Mouse (Mus musculus): ENCODE measurements around the gene Sfxn2. TPM values are rescaled to one million over a fixed set of nuclear protein-coding genes. Genes with fewer than 3 reads are reported as not detected.

Gene Sfxn2
- polyA plus RNA-seq, 2 experiments: 7.4 to 15.0 TPM

DNA sequence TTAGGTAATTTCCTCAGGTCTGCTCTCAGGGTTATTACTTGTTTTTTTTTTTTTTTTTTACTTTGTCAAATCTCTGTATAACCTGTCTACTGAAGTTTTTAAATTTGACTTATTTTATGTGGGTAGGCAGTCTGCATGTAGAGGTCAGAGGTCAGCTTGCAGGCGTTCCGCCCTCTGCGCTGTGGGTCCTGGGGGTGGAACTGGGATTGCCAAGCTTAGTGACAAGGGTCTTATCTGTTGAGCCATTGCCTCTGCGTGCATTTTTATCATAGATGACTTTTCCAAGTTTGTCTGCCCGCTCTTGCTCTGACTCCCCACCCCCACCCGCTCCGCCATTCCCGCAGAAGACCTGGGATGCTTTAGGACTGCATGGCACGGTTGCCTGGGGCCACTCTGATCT is 62.6 kb downstream of the Sfxn2 start:
- no peaks in the 10 kb centered on the region for H3K9me3 ChIP-seq (ENCODE audit: control insufficient read depth, low read length)
- no peak overlapping the region for H3K4me3 ChIP-seq (ENCODE audit: insufficient read depth in 1 of 2, low read depth in 2 of 2, low read length in 2 of 2)
- peak overlapping the region; percentile 11; the same call in 1 of the 2 replicates for H3K4me2 ChIP-seq (ENCODE audit: low read depth)
- 39% methylated on average over 9 of the region's 9 CpGs for WGBS (ENCODE audit: insufficient replicate concordance)
- H3K4me1 ChIP-seq (replicated peaks; ENCODE audit: control insufficient read depth in 2 of 2, insufficient read depth in 2 of 2, low read length in 1 of 2): peaks cover 21 to 45% of the 10 kb centered on the region in 2 experiments
- no peak for TF ChIP-seq CTCF (IDR thresholded peaks at IDR 0.05; ENCODE audit: low read depth)
- no peak for TF ChIP-seq EP300 (IDR thresholded peaks at IDR 0.05; ENCODE audit: low read depth)
- H3K9ac ChIP-seq (replicated peaks): no peak overlapping the region
- DNase-seq (ENCODE audit: low read depth in 3 of 3, low spot score in 3 of 3) (peak in 1 of 3 experiments; percentile 36), ATAC-seq (ENCODE audit: insufficient read depth) (peak; percentile 52; the same call in 1 of the 2 replicates)
- H3K27ac ChIP-seq: no peak overlapping the region
- H3K27me3 ChIP-seq (ENCODE audit: control insufficient read depth, insufficient read depth, low read length): no peaks in the 10 kb centered on the region
- H3K36me3 ChIP-seq (replicated peaks; ENCODE audit: control insufficient read depth, insufficient read depth, low read depth): no peaks in the 10 kb centered on the region; the same call in 1 of the 2 replicates

DNA sequence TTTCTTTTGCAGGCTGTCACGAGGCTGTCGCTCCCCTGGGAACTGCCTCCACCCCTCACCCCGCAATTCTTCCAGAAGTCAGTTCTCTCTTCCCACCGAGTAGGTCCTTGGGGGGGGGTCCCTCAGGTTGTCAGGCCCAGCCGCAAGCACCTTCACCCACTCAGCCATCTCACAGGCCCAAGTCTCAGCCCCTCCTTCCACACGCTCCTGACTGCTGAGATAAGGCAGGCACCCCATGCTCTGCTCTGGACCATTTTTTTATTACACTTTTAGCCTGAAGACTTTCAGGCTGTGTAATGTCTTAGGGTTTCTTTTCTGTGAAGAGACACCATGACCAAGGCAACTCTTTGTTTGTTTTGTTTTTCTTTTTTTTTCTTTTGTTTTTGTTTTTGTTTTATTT is 64.4 kb downstream of the Sfxn2 start:
- Histone ChIP-seq H3K4me1 (replicated peaks; ENCODE audit: control insufficient read depth in 2 of 2, insufficient read depth in 2 of 2, low read length in 1 of 2) (peaks cover 21 to 57% of the 10 kb centered on the region in 2 experiments), H3K9me3 (ENCODE audit: control insufficient read depth, low read length) (no peaks in the 10 kb centered on the region), H3K4me3 (ENCODE audit: insufficient read depth in 1 of 2, low read depth in 2 of 2, low read length in 2 of 2) (no peak overlapping the region), H3K36me3 (replicated peaks; ENCODE audit: control insufficient read depth, insufficient read depth, low read depth) (no peaks in the 10 kb centered on the region; the same call in 1 of the 2 replicates), H3K9ac (replicated peaks) (no peak overlapping the region), H3K27me3 (ENCODE audit: control insufficient read depth, insufficient read depth, low read length) (no peaks in the 10 kb centered on the region), H3K27ac (no peak overlapping the region), H3K4me2 (ENCODE audit: low read depth) (no peak overlapping the region)
- ATAC-seq (ENCODE audit: insufficient read depth) (0 out of 2 replicates have a peak, but pooled peaks have one; percentile 44), DNase-seq (ENCODE audit: low read depth in 3 of 3, low spot score in 3 of 3) (peak in 1 of 3 experiments; percentile 39)
- WGBS (ENCODE audit: insufficient replicate concordance): 56% methylated on average over 6 of the region's 6 CpGs
- TF ChIP-seq CTCF (IDR thresholded peaks at IDR 0.05; ENCODE audit: low read depth) (no peak), EP300 (IDR thresholded peaks at IDR 0.05; ENCODE audit: low read depth) (no peak)

DNA sequence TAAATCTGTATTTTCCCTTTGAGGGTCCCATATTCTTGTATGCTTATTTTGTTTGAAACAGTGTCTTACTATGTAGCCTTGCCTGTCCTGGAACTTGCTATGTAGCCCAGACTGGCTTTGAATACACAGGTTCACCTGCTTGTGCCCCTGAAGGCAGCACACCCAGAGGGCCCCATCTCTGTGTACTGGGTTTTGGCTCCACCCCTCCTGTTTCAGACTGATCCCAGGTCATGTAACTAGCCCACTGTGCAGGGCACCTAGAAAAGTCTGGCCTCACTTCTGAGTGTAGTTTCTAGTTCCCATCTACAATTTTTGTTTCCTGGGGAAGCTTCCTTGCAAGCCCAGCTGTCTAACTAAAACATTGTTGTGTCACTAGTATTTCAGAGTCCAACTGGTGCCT is 65.9 kb downstream of the Sfxn2 start:
- no peak overlapping the region for H3K27ac ChIP-seq
- no peaks in the 10 kb centered on the region for H3K9me3 ChIP-seq (ENCODE audit: control insufficient read depth, low read length)
- H3K4me3 ChIP-seq (ENCODE audit: insufficient read depth in 1 of 2, low read depth in 2 of 2, low read length in 2 of 2): no peak overlapping the region
- no peaks in the 10 kb centered on the region for H3K27me3 ChIP-seq (ENCODE audit: control insufficient read depth, insufficient read depth, low read length)
- ATAC-seq (ENCODE audit: insufficient read depth): no peak
- H3K4me2 ChIP-seq (ENCODE audit: low read depth): no peak overlapping the region; the same call in 1 of the 2 replicates
- H3K36me3 ChIP-seq (replicated peaks; ENCODE audit: control insufficient read depth, insufficient read depth, low read depth): no peaks in the 10 kb centered on the region; the same call in 1 of the 2 replicates
- no peak overlapping the region for H3K9ac ChIP-seq (replicated peaks)
- DNase-seq (ENCODE audit: low read depth in 3 of 3, low spot score in 3 of 3): no peak
- H3K4me1 ChIP-seq (replicated peaks; ENCODE audit: control insufficient read depth in 2 of 2, insufficient read depth in 2 of 2, low read length in 1 of 2): peaks cover 21 to 62% of the 10 kb centered on the region in 2 experiments
- TF ChIP-seq EP300 (IDR thresholded peaks at IDR 0.05; ENCODE audit: low read depth) (no peak), CTCF (IDR thresholded peaks at IDR 0.05; ENCODE audit: low read depth) (no peak)

DNA sequence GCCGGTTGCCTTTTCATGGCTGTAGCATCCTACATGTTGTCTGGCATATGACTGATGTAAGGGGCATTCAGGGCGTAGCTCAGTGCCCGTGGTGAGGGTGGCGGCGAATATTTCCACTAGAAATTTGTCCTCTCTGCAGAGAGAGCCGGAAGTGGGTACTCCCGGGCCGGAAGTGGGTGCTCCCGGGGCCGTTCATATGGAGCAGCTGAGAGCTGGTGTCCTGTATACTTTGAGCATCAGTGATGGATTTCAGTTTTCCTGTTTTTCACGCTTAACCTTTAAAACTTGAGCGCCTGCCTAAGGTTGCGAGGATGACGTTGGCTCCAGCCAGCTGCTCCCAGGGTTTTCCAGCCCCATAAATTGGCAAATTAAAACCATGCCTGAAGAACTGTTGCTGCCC is 66.3 kb downstream of the Sfxn2 start:
- Histone ChIP-seq H3K9me3 (ENCODE audit: control insufficient read depth, low read length) (no peaks in the 10 kb centered on the region), H3K27me3 (ENCODE audit: control insufficient read depth, insufficient read depth, low read length) (no peaks in the 10 kb centered on the region), H3K4me1 (replicated peaks; ENCODE audit: control insufficient read depth in 2 of 2, insufficient read depth in 2 of 2, low read length in 1 of 2) (peaks cover 21 to 65% of the 10 kb centered on the region in 2 experiments), H3K27ac (no peak overlapping the region), H3K9ac (replicated peaks) (no peak overlapping the region), H3K4me3 (ENCODE audit: insufficient read depth in 1 of 2, low read depth in 2 of 2, low read length in 2 of 2) (no peak overlapping the region), H3K36me3 (replicated peaks; ENCODE audit: control insufficient read depth, insufficient read depth, low read depth) (no peaks in the 10 kb centered on the region; the same call in 1 of the 2 replicates), H3K4me2 (ENCODE audit: low read depth) (no peak overlapping the region)
- ATAC-seq (ENCODE audit: insufficient read depth): no peak
- DNase-seq (ENCODE audit: low read depth in 3 of 3, low spot score in 3 of 3): no peak
- no peak for TF ChIP-seq CTCF (IDR thresholded peaks at IDR 0.05; ENCODE audit: low read depth)
- no peak for TF ChIP-seq EP300 (IDR thresholded peaks at IDR 0.05; ENCODE audit: low read depth)
- 73% methylated on average over 14 of the region's 14 CpGs for WGBS (ENCODE audit: insufficient replicate concordance)

DNA sequence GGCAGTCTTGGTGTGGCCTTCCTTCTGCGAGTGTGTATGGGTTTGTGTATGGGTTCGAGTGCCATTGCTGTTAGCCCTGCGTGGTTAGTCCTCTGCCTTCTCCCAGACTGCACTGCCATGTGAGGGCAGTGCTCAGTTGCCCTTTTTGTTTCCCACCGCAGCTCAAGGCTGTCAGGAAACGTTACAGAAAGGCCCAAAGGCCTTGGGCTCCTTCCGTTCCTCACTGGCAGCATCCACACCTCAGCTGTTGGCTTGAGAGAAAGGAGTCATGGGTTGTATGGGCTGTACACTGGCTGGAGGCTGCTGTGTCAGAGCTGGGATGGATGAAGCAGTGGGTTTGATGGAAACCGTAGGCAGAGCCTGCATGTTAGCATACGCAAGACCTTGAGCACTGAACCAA is 67.6 kb downstream of the Sfxn2 start:
- DNase-seq (ENCODE audit: low read depth in 3 of 3, low spot score in 3 of 3) (no peak), ATAC-seq (ENCODE audit: insufficient read depth) (no peak)
- 70% methylated on average over 8 of the region's 8 CpGs for WGBS (ENCODE audit: insufficient replicate concordance)
- Histone ChIP-seq H3K36me3 (replicated peaks; ENCODE audit: control insufficient read depth, insufficient read depth, low read depth) (no peaks in the 10 kb centered on the region; the same call in 1 of the 2 replicates), H3K4me2 (ENCODE audit: low read depth) (no peak overlapping the region), H3K27ac (no peak overlapping the region), H3K4me1 (replicated peaks; ENCODE audit: control insufficient read depth in 2 of 2, insufficient read depth in 2 of 2, low read length in 1 of 2) (peaks cover 14 to 62% of the 10 kb centered on the region in 2 experiments), H3K4me3 (ENCODE audit: insufficient read depth in 1 of 2, low read depth in 2 of 2, low read length in 2 of 2) (no peak overlapping the region), H3K9ac (replicated peaks) (no peak overlapping the region), H3K9me3 (ENCODE audit: control insufficient read depth, low read length) (no peaks in the 10 kb centered on the region), H3K27me3 (ENCODE audit: control insufficient read depth, insufficient read depth, low read length) (no peaks in the 10 kb centered on the region)
- TF ChIP-seq CTCF (IDR thresholded peaks at IDR 0.05; ENCODE audit: low read depth) (no peak), EP300 (IDR thresholded peaks at IDR 0.05; ENCODE audit: low read depth) (no peak)
